Mouse (Mus musculus) MEL (cell line): ENCODE measurements at regions not wholly inside any gene's neighbourhood (a gene's known extent, or its start where the extent isn't known, plus 50 kb on each side); places are given as distances from the start of the nearest gene placed in this dataset.

ENCODE experiments used
- DNase-seq: peaks from one replicate; pipeline ENCODE4 v3.0.0; 2011; ENCODE audit warnings: low read depth, low spot score
- H3K27ac ChIP-seq: 2 replicates; pipeline ENCODE4 v1.5.1; 2012; ENCODE audit warnings: low read depth, mild to moderate bottlenecking, control low read depth, low read length, moderate library complexity; ENCODE audit not compliant: control insufficient read depth
- H3K27me3 ChIP-seq, 2 experiments: fragments of 150-350 bp in 1 of 2; sonication (generic) in 1 of 2; 2 replicates each; pipeline ENCODE4 v1.6.1; 2012; ENCODE audit warnings: low read length in 2 of 2, mild to moderate bottlenecking in 2 of 2, improper control_type of control experiment in 1 of 2, moderate library complexity in 1 of 2; ENCODE audit not compliant: insufficient read depth in 2 of 2, control insufficient read depth in 1 of 2
- H3K36me3 ChIP-seq, 2 experiments: 2 replicates each; pipeline ENCODE4 v1.6.1; 2012 to 2014; ENCODE audit warnings: low read length in 2 of 2, improper control_type of control experiment in 1 of 2, inconsistent platforms in 1 of 2, mild to moderate bottlenecking in 1 of 2; ENCODE audit not compliant: insufficient read depth in 2 of 2, control insufficient read depth in 1 of 2
- H3K4me1 ChIP-seq, 2 experiments: fragments of 150-350 bp in 1 of 2; sonication (generic) in 1 of 2; 2 replicates each; pipeline ENCODE4 v1.6.1; 2012; ENCODE audit warnings: low read length in 2 of 2, improper control_type of control experiment in 1 of 2, mild to moderate bottlenecking in 1 of 2; ENCODE audit not compliant: insufficient read depth in 2 of 2, control insufficient read depth in 1 of 2
- H3K4me3 ChIP-seq, 2 experiments: fragments of 150-350 bp in 1 of 2; sonication (generic) in 1 of 2; 2 replicates each; pipeline ENCODE4 v1.5.1; 2012; ENCODE audit warnings: low read depth in 2 of 2, low read length in 2 of 2, mild to moderate bottlenecking in 2 of 2, moderate library complexity in 2 of 2, control low read depth in 1 of 2, improper control_type of control experiment in 1 of 2; ENCODE audit not compliant: control insufficient read depth in 1 of 2, insufficient read depth in 1 of 2
- H3K79me2 ChIP-seq: 2 replicates; pipeline ENCODE4 v1.6.1; 2012; ENCODE audit warnings: mild to moderate bottlenecking, low read length, moderate library complexity; ENCODE audit not compliant: control insufficient read depth, poor library complexity, insufficient read depth
- H3K9ac ChIP-seq: 2 replicates; pipeline ENCODE4 v1.6.1; 2012; ENCODE audit warnings: low read depth, mild to moderate bottlenecking, control low read depth, low read length, moderate library complexity; ENCODE audit not compliant: control insufficient read depth, poor library complexity, severe bottlenecking
- H3K9me3 ChIP-seq: fragments of 150-350 bp; sonication (generic); replicated peaks from 2 replicates; pipeline ENCODE4 v1.6.1; 2012; ENCODE audit warnings: mild to moderate bottlenecking, low read length, improper control_type of control experiment, moderate library complexity; ENCODE audit not compliant: insufficient read depth
- BHLHE40 ChIP-seq: IDR thresholded peaks from 2 replicates; pipeline ENCODE4 v1.6.1; 2012; ENCODE audit warnings: low read depth, mild to moderate bottlenecking, inconsistent platforms, low read length, improper control_type of control experiment, borderline replicate concordance
- E2F4 ChIP-seq: IDR thresholded peaks from 2 replicates; pipeline ENCODE4 v1.6.1; 2011; ENCODE audit warnings: low read depth, low read length, improper control_type of control experiment, borderline replicate concordance
- EP300 ChIP-seq, 2 experiments: IDR thresholded peaks; 2 replicates each; pipeline ENCODE4 v1.6.1; 2011; ENCODE audit warnings: improper control_type of control experiment in 2 of 2, low read length in 2 of 2, low read depth in 1 of 2, mild to moderate bottlenecking in 1 of 2
- ETS1 ChIP-seq: IDR thresholded peaks from 2 replicates; pipeline ENCODE4 v1.6.1; 2012; ENCODE audit warnings: low read depth, mild to moderate bottlenecking, inconsistent platforms, low read length, improper control_type of control experiment, moderate library complexity
- GATA1 ChIP-seq: IDR thresholded peaks from 2 replicates; pipeline ENCODE4 v1.6.1; 2011; ENCODE audit warnings: low read depth, low read length, improper control_type of control experiment
- JUND ChIP-seq: IDR thresholded peaks from 2 replicates; pipeline ENCODE4 v1.6.1; 2011; ENCODE audit warnings: low read depth, mild to moderate bottlenecking, improper control_type of control experiment, low read length
- MAFK ChIP-seq: IDR thresholded peaks from 2 replicates; pipeline ENCODE4 v1.6.1; 2011; ENCODE audit warnings: low read depth, mild to moderate bottlenecking, low read length, improper control_type of control experiment, borderline replicate concordance
- MYB ChIP-seq: IDR thresholded peaks from 2 replicates; pipeline ENCODE4 v1.6.1; 2011; ENCODE audit warnings: mild to moderate bottlenecking, low read depth, low read length, improper control_type of control experiment
- MYC ChIP-seq: IDR thresholded peaks from 2 replicates; pipeline ENCODE4 v1.6.1; 2011; ENCODE audit warnings: low read depth, mild to moderate bottlenecking, low read length, improper control_type of control experiment, moderate library complexity
- NRF1 ChIP-seq: IDR thresholded peaks from 2 replicates; pipeline ENCODE4 v1.6.1; 2014; ENCODE audit warnings: low read depth, mild to moderate bottlenecking, inconsistent platforms, low read length, improper control_type of control experiment, moderate library complexity; ENCODE audit not compliant: poor library complexity, insufficient read depth, severe bottlenecking
- RAD21 ChIP-seq: IDR thresholded peaks from 2 replicates; pipeline ENCODE4 v1.6.1; 2011; ENCODE audit warnings: mild to moderate bottlenecking, low read depth, low read length, improper control_type of control experiment
- RCOR1 ChIP-seq: IDR thresholded peaks from 2 replicates; pipeline ENCODE4 v1.6.1; 2012; ENCODE audit warnings: low read depth, mild to moderate bottlenecking, inconsistent platforms, low read length, improper control_type of control experiment
- SMC3 ChIP-seq: IDR thresholded peaks from 2 replicates; pipeline ENCODE4 v1.6.1; 2011; ENCODE audit warnings: low read depth, low read length, improper control_type of control experiment
- USF1 ChIP-seq: IDR thresholded peaks from 2 replicates; pipeline ENCODE4 v1.6.1; 2014; ENCODE audit warnings: low read depth, mild to moderate bottlenecking, inconsistent platforms, low read length, improper control_type of control experiment, moderate library complexity
- USF2 ChIP-seq, 2 experiments: IDR thresholded peaks; 2 replicates each; pipeline ENCODE4 v1.6.1; 2011 to 2012; ENCODE audit warnings: improper control_type of control experiment in 2 of 2, low read length in 2 of 2, borderline replicate concordance in 1 of 2, inconsistent platforms in 1 of 2, low read depth in 1 of 2, mild to moderate bottlenecking in 1 of 2; ENCODE audit not compliant: insufficient read depth in 1 of 2
- ZNF384 ChIP-seq: IDR thresholded peaks from 2 replicates; pipeline ENCODE4 v1.6.1; 2012; ENCODE audit warnings: low read depth, mild to moderate bottlenecking, inconsistent platforms, low read length, improper control_type of control experiment

- Histone ChIP-seq H3K4me3 (no peak overlapping the region), H3K79me2 (no peaks in the 10 kb centered on the region), H3K36me3 (no peaks in the 10 kb centered on the region), H3K4me1 (no peaks in the 10 kb centered on the region), H3K27me3 (no peaks in the 10 kb centered on the region), H3K9ac (no peak overlapping the region), H3K9me3 (no peaks in the 10 kb centered on the region), H3K27ac (no peak overlapping the region)
- TF ChIP-seq BHLHE40 (no peak), RAD21 (no peak), MYC (no peak), NRF1 (no peak), SMC3 (no peak), USF2 (IDR thresholded peaks at IDR 0.05; ENCODE audit: borderline replicate concordance in 1 of 2, insufficient read depth in 1 of 2, low read depth in 1 of 2, low read length in 2 of 2) (no peak), E2F4 (no peak), USF1 (no peak)
- no peak for DNase-seq
Measured at GRCm38 (mm10) chr8:92114311-92115275, 242.8 kb upstream of the Irx5 start.

DNA sequence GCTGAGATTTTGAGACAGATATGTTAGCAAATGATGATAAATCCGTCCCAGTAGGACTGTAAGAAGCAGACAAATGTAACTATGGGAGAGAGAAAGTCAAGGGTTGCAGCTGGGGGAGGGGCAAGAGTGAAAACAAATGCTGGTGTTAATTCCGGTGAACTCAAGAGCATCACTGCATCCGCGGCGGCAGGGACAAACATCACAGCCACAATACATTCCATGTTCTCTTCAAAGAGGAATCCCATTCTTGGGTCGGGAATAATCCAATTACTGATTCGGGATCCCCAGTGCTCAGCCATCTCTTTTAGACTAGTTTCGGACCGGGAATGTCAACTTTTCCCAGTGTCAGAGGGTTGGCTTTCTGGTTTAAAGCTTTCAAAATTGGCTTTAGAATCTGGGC is 243.5 kb upstream of the Irx5 start:
- no peak for TF ChIP-seq MYB
- no peaks in the 10 kb centered on the region for H3K4me1 ChIP-seq
- no peak overlapping the region for H3K27ac ChIP-seq
- H3K27me3 ChIP-seq = no peaks in the 10 kb centered on the region
- H3K9ac ChIP-seq = no peak overlapping the region
- H3K4me3 ChIP-seq = no peak overlapping the region
- no peaks in the 10 kb centered on the region for H3K79me2 ChIP-seq
- H3K36me3 ChIP-seq = no peaks in the 10 kb centered on the region
- DNase-seq = no peak
- H3K9me3 ChIP-seq = no peaks in the 10 kb centered on the region

DNA sequence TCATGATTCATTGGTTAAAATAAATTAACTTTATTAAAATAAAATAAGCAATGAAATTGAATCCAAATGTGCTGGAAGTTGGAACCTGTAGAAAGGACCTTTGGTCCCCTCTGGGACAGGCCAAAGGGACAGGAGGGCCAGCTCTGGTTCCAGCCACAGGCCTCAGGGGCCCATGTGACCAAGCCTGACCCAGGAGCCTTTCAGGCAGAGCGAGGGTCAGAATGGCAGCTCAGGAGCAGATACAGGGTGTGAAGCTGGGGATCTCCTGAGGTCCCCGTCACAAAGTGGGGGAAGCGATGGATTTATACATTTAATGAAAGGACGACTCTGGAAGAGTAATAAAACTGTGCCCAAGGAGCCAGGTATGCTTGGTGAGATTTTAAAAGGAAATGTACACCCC is 244.0 kb upstream of the Irx5 start:
- no peak for TF ChIP-seq EP300 (IDR thresholded peaks at IDR 0.05; ENCODE audit: low read depth in 1 of 2, low read length in 2 of 2)
- TF ChIP-seq JUND = no peak
- TF ChIP-seq ETS1 = no peak
- TF ChIP-seq ZNF384 = no peak
- TF ChIP-seq BHLHE40 = no peak
- TF ChIP-seq GATA1 = no peak
- no peak for TF ChIP-seq RCOR1
- no peak for TF ChIP-seq MAFK
- Histone ChIP-seq H3K4me3 (no peak overlapping the region), H3K9me3 (no peaks in the 10 kb centered on the region), H3K79me2 (no peaks in the 10 kb centered on the region), H3K9ac (no peak overlapping the region), H3K27ac (no peak overlapping the region), H3K36me3 (no peaks in the 10 kb centered on the region), H3K4me1 (no peaks in the 10 kb centered on the region), H3K27me3 (no peaks in the 10 kb centered on the region)
- no peak for DNase-seq
